Mouse (Mus musculus): ENCODE data around the gene Nxf1.

The Nxf1 gene

GRCm38 (mm10) chr19:8772996-8773395, 16.1 kb downstream of the Nxf1 start:
- no peak for DNase-seq

- DNase-seq, result no peak
Observed at GRCm38 (mm10) chr19:8773409-8773808, 16.5 kb downstream of the Nxf1 start.

GRCm38 (mm10) chr19:8774086-8774835, 17.4 kb downstream of the Nxf1 start, which contains the start of gene Tmem179b:
Gene Tmem179b, minus strand, starts transcription at chr19:8774467.
- DNase-seq, result peak; percentile 97

GRCm38 (mm10) chr19:8774951-8775421, 18.1 kb downstream of the Nxf1 start:
- DNase-seq, result no peak

DNA sequence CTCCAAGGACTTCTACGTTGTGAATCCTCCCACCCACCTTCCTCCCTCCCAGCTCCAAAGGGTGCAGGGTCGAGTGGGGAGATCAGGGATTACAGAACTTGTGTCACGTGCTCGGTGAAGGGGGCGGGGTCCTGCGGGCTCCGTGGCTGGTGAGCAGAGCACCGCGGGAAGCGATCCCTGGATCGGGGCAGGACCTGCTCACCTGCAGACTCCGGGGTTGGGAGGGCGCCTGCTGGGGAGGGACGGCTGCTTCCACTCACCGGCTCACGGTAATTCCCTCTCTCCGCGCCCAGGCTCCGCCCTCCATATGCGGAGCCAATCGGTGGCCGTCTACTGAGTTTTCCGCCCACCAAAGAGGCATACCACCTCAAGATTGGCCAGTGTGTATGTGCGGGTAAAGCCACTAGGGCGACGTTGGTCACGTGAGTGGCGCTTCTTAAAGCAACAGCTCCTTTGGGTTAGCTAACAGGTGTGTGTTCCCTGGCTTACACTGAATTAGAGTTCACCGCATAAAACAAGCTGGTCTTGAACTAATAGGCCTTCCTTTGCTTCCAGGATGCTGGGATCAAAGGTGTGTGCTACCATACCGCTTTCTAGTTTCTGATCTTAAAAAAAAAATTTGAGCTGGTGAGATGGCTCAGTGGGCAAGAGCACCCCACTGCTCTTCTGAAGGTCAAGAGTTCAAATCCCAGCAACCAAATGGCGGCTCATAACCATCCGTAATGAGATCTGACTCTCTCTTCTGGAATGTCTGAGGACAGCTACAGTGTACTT, 29.3 kb downstream of the Nxf1 start, which contains the start of gene Taf6l:
TSS of gene Taf6l (minus strand) at position 410 of the 774 bp plus-strand sequence.
- peak; percentile 99 for DNase-seq

DNA sequence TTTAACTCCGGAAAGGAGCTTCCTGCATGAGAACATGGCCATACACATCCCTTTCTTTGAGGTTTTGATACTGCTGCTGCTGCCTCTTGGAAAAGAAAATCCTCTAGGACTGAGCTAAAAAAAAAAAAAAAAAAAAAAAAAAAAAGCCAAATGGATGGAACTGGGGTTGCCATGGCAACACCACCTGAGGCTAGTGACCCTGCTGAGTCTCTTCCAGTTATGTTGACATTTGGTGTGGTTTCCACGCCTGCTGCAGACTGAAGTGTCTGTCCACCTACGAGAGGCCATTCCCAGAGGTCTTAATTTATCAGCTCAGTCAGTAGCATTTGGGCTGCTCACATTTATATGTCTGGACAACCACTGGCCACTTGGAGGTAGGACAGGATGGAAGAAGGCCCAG, 31.6 kb downstream of the Nxf1 start:
- no peak for DNase-seq

DNA sequence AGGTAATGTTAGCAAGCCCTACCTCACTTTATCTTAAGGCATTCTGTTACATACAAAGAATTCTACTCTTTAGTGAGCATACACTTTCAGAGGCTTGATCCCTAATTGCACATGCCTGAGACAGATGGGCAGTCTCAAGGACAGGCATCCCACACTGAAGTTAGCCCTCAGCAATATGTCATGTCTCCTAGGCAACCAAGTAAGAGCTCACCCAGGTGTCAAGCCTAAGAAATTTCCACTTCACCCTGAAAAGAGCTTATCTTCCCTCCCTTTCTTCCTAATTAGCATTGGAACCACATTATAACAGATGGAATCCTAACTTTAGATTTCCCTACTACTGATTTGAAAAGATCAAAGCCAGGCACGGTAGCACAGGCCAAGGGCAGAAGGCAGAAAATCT, 32.3 kb downstream of the Nxf1 start:
- DNase-seq, result no peak

DNA sequence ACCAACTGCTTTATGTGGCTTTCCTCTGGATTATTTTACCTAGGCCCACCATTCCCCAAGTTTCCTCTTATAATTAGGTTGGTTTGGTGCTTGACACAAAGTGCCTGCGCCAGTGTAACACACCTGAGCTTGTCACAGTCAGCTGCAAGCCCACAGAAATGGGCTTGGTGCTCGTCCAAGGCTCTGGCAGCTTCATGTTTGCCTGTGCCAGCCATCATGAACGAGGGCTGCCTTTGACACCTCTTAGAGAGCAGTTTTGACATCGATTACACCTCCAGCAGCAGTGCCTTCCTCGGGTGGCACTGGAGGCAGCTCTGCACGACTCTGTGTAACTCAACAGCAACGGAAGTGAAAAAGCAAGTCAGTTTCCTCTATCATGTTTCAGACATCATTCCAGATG, 33.3 kb downstream of the Nxf1 start:
- no peak for DNase-seq

- peak; percentile 96 for DNase-seq
Observed at GRCm38 (mm10) chr19:8798264-8798946, 41.5 kb downstream of the Nxf1 start, which contains the start of gene Polr2g. Gene Polr2g, minus strand, starts transcription at chr19:8798577.

DNA sequence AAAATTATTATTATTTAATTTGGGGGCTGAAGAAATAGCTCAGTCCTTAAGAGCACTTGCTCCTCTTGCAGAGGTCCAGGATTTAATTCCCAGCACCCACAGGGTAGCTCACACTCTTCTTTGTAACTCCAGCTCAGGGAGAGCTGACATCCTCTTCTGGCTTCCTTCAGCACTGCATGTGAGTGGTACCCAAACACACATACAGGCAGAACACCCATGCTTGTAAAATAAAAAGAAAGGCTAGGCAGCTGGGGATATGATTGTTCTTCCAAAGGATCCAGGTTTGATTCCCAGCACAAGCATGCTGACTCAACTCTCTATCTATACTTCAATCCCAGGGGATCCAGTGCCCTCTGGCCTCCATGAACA, 42.1 kb downstream of the Nxf1 start:
- DNase-seq, result no peak

GRCm38 (mm10) chr19:8802130-8802821, 45.4 kb downstream of the Nxf1 start, which contains the start of gene Zbtb3:
Gene Zbtb3, plus strand, starts transcription at chr19:8802555.
- peak; percentile 99 for DNase-seq

DNA sequence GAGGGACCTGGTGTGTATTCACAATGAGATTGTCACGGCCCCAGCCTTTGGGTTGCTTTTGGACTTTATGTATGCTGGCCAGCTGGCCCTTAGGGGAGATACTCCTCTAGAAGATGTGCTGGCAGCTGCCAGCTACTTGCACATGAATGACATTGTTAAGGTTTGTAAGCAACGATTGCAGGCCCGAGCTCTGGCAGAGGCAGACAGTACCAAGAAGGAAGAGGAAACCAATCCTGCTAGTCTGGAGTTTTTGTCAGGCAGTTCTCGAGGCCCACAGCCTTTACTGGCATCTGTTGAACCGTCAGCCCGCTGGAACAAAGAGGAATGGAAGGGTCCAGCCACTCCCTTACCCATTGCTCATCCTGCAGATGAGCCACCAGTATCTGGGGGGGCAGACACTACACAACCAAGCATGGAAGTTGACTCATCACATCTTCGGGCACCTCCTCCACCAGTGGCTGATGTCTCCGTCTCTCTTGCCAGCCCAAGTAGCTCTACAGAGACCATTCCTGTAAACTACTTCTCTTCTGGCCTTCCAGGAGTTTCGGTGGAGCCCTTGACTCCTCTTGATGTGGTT, 46.4 kb downstream of the Nxf1 start:
- DNase-seq, result no peak

GRCm38 (mm10) chr19:8803879-8804660, 47.2 kb downstream of the Nxf1 start:
- DNase-seq, result no peak

- DNase-seq, result no peak
Observed at GRCm38 (mm10) chr19:8806810-8807209, 49.9 kb downstream of the Nxf1 start.

- no peak for DNase-seq
Observed at GRCm38 (mm10) chr19:8815812-8816211, 58.9 kb downstream of the Nxf1 start.

- DNase-seq, result no peak
Observed at GRCm38 (mm10) chr19:8817001-8817400, 60.1 kb downstream of the Nxf1 start.

DNA sequence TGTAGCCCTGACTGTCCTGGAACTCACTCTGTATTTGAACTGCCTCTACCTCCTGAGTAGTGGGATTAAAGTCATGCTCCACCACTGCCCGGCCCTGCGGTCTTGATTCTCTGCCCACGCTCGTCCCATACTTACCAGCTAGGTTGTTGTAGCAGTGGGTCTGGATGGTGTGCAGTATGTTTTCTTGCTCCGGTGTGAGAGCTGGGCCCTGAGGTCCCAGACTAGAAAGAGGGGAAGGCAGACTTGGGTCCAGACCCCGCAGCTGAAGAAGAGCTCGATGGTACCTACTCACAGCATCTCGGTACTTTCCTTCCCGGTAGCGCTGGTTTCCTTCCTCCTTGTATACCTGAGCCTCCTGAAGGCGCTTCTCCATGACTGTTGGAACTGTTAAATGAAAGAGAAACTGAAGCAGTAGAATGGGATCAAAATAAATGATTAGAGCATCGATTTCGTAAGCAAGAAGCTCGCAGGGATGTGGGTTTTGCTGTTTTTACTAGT, 61.5 kb downstream of the Nxf1 start:
- DNase-seq, result no peak

DNA sequence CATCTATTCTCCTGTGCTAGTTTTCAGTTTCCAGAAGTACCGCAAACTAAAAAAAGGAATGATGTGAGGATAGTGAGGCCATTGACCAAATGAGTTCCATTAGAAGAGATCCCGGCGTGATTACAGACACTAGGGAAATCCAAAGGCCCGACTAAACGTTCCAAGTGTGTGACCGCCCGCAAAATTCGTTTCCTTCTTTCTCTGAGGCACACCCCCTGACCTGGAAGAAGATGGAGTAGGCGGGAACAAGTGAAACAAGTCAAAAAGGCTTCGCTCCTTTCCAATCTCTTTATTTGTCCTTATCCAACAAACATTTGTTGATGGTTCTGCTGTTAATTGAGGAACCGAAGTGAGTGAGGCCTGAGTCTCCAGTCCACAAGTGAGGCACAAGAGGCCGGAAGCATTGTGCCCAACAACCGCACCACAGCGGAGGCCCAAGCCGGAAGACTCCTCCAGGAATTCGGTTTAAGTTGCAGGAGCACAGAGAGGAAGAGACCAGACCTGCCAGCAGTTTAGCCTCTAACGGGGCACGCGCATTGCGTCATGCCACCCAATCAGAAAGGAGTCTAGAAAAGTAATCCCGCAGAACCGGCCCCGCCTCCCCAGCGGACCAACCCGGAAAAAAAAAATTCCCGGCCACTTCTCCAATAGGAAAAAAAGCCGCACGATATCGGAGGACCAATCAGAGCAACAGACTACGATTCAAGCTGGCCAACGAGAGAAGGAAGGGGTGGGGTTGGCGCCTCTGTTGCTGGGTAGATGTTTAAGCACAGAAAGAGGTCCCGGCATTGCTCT, 62.1 kb downstream of the Nxf1 start, which contains the start of gene Ttc9c:
TSS of gene Ttc9c (minus strand) at position 533 of the 795 bp plus-strand sequence.
- peak; percentile 99 for DNase-seq

DNA sequence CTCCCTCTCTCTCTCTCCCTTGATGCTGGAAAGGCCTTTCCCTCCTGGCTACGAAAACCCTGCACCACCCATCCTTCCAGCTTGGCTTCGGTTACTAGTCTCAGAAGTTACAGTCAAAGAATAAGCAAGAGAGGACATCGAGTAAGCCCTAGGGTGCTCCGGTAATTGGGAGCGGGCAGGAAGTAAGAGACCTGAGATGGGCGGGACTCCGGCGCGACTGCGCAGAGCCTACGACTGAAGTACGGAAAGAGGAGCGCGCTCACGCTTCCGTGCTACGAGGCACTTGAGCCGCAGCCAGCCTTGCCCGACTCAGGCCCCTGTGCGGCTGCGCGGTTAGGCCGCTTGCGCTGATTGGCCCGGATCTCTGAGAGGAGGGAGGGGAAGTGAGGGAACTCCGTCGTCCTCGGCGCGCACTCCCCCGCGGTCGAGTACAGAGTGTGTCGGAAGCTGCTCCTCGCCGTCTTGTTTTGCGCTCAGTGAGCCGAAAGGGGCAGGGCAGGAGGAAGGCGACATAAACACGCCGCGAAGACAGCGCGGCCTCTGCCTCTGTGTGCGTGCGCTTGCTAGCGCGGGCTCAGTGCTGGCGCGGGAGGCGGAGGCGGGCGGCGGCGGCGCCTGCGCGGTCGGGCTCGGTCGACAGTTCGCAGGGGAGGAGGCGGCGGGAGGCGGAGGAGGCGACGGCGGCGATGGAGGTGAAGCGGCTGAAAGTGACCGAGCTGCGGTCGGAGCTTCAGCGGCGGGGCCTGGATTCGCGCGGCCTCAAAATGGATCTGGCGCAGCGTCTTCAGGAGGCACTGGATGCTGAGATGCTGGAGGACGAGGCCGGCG, 62.9 kb downstream of the Nxf1 start, which contains the start of gene Hnrnpul2:
TSS of gene Hnrnpul2 (plus strand) at position 415 of the 828 bp plus-strand sequence.
- peak; percentile 99 for DNase-seq
